Mouse (Mus musculus) hindlimb bud, embryonic 11.5 days (tissue): Measurements from ENCODE around the gene Olfr1450.
"Not testable (repeated sequence)": the region's sequence is repeated elsewhere in the genome, so short reads cannot be mapped to it uniquely, and the experiment has no call there.

Source experiments
- DNase-seq: peaks from one replicate; pipeline ENCODE4 v3.0.0-alpha.2; 2012; ENCODE audit warnings: low read depth, low spot score; ENCODE audit errors: extremely low spot score

Gene Olfr1450

GRCm38 (mm10) chr19:12949958-12950357 is at the start of gene Olfr1450:
Gene Olfr1450, plus strand, starts transcription at chr19:12950258.
- no peak for DNase-seq

DNA sequence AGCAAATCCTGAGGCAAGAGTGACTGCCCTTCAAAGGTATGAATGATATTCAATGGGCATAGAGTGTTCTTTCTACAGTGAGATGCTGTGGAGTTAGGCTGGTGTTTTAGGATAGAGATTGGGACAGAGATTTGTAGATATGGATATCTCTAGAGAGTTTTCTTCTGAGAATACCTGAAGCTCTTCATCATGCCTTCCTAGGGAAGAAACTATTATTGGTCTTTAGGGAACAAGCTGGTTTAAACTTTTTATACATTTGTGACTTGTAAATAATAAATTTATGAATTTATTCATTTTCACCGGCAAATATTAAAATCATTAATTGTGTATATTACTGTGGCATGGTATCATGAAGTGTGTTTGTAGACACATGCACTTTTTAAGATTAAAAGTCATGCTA is 46.4 kb upstream of the Olfr1450 start, which contains the start of gene Olfr1447:
Gene Olfr1447 (minus strand): TSS at position 101 of the 400 bp plus-strand sequence.
- no peak for DNase-seq

GRCm38 (mm10) chr19:12924319-12924718 is 25.7 kb upstream of the Olfr1450 start, which contains the start of gene Olfr1448:
Gene Olfr1448, minus strand, starts transcription at chr19:12924419.
- DNase-seq: no peak

- DNase-seq: no peak
These were observed 19.5 kb upstream of the Olfr1450 start, which contains the start of gene Olfr1449 for GRCm38 (mm10) chr19:12930540-12930939. Gene Olfr1449, plus strand, starts transcription at chr19:12930840.

- not testable (repeated sequence) for DNase-seq
These were observed 20.0 kb downstream of the Olfr1450 start for GRCm38 (mm10) chr19:12970082-12970481.

GRCm38 (mm10) chr19:12992316-12992715 is 42.3 kb downstream of the Olfr1450 start:
- not testable (repeated sequence) for DNase-seq

- no peak for DNase-seq
These were observed 44.7 kb downstream of the Olfr1450 start, which contains the start of gene Olfr1451 for GRCm38 (mm10) chr19:12994714-12995113. Gene Olfr1451, plus strand, starts transcription at chr19:12995014.
